Mouse (Mus musculus) effector memory CD4-positive, alpha-beta T cell, adult 5 months (primary cell): ENCODE data around the gene Mrgprg. TPM values are rescaled to one million over a fixed set of nuclear protein-coding genes. Genes with fewer than 3 reads are reported as not detected.

Experiments
- polyA plus RNA-seq: library from polyadenylated mRNA; unstranded; fragments of 100-300 nt; shearing (Covaris generic); gene quantifications from one replicate; pipeline ENCODE4 v1.2.1, GENCODE M21; 2017

Mrgprg gene
- polyA plus RNA-seq: not detected

DNA sequence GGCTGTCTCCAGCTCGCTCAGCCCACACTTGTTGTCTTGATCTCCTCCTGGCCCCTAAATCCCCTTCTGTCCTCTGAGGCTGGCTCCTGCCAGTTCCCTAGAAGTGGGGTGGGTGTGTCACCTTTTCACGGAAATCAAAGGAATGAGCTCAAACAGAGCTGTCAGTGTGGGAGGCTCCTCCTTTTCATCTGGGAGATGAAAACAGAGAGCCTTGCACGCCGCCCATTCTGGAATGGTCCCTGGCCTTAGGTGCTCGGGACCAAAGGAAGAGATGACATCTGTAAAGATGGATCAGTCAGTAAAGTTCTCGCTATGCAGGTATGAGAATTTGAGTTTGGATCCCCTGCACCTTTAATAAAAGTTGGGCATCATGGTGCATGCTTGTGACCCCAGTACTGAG lies at the start of gene Mrgprg:
Mrgprg (minus strand) TSS at position 101 of the 400 bp plus-strand sequence.

DNA sequence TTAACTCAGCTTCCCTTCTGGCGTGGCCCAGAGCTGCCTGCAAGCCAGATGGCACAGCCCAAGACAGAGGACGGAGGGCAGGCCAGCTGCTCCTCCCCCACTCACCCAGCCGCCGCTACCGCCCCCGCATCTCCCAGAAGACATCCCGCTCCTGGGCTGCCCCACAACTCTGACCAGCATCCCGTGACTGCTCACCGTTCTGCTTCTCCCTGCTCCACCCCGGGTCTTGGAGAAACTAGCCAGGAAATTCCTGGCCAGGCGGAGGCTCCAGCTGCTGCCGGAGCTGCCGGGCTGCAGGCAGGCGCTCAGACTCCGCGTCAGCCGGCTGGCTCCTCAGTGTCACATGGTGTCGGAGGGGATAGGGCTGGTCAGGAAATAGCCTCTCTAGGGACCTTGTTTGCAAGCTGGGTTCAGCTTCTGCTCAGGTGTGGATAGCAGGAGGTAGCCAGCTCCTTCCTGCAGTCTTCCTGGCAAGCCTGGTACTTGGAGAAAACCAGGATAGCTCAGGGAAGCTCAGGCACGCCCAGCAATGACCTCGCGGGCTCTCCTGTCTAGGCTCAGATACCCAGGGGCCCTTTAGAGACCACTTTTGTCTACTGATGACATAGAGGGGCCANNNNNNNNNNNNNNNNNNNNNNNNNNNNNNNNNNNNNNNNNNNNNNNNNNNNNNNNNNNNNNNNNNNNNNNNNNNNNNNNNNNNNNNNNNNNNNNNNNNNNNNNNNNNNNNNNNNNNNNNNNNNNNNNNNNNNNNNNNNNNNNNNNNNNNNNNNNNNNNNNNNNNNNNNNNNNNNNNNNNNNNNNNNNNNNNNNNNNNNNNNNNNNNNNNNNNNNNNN lies 17.4 kb upstream of the Mrgprg start, which contains the start of gene Mrgpre:
Mrgpre (minus strand) TSS at position 505 of the 834 bp plus-strand sequence.

DNA sequence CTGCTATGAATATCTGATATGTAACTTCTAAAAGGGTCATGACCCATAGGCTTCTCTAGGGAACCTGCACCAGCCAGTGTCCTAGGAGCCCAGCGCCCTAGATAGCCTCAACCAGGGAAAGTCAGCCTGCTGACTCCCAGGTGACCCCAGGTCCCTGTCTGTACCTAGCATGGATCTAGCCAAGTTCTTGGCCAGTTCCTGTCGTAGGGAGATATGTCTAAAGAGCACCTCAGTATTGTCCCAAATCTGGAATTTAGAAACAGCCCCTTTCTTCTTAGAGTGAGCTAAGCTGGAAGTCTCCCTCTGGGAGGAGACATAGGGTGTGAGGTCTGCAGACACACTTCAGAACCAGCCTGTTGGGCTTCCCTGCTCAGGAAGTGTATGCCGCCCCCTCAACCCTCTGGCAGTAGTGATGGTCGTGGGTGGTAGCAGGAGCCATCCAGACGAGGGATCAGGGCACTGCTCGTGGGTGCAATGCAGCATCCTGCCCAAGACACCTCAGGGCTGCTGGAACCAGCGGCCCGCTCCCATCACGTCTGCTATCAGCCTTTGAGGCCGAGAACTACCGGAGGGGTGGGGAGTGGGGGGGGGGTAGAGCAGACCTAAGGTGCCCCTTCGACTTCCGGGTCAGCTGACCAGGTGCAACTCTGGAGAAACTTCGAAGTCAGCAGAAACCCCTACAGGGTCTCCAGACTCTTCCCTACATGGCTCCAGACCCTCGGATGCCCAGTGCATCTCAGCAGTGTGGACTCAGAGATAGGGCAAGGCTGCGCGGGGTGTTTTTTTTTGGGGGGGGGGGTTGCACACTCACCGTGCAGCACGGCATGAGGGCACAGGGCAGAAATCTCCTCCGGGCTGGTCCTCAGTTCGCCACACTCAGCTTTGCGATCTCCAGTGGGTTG lies 10.4 kb downstream of the Mrgprg start, which contains the start of gene Osbpl5:
Osbpl5 (minus strand) TSS at position 861 of the 902 bp plus-strand sequence.

Other genes starting within 250 kb of the Mrgprg start
- 285 TPM for gene Nap1l4, start 217.9 kb downstream of the Mrgprg start, polyA plus RNA-seq
- gene Cars, start 166.9 kb downstream of the Mrgprg start, polyA plus RNA-seq: 44.2 TPM
- 48.8 TPM for gene Tnfrsf26, start 138.3 kb downstream of the Mrgprg start, polyA plus RNA-seq
- 14.9 TPM for gene Tnfrsf22, start 117.3 kb downstream of the Mrgprg start, polyA plus RNA-seq
- 20.1 TPM for gene Tnfrsf23, start 81.1 kb downstream of the Mrgprg start, polyA plus RNA-seq
- 21.4 TPM for gene Osbpl5, start 10.0 kb downstream of the Mrgprg start, polyA plus RNA-seq
- gene Mrgpre, start 17.5 kb upstream of the Mrgprg start, polyA plus RNA-seq: 1.1 TPM
- 13.3 TPM for gene Nadsyn1, start 55.9 kb upstream of the Mrgprg start, polyA plus RNA-seq
- gene Dhcr7, start 56.2 kb upstream of the Mrgprg start, polyA plus RNA-seq: 14.6 TPM
- not detected for gene Gm498, start 99.8 kb upstream of the Mrgprg start, polyA plus RNA-seq
- gene Shank2, start 234.9 kb upstream of the Mrgprg start, polyA plus RNA-seq: not detected